Mouse (Mus musculus) limb, embryonic 11.5 days (tissue): ENCODE data around the gene Tcl1b4. TPM values are rescaled to one million over a fixed set of nuclear protein-coding genes. Genes with fewer than 3 reads are reported as not detected.
"Not testable (repeated sequence)": the region's sequence is repeated elsewhere in the genome, so short reads cannot be mapped to it uniquely, and the experiment has no call there.

Source experiments
- ATAC-seq: fragments of 200-750 bp; cut with Nextera tagmentation; 2 replicates; pipeline ENCODE4 v1.8.0; 2017; ENCODE audit warnings: low read depth; ENCODE audit not compliant: insufficient number of reproducible peaks, low FRiP score, low TSS enrichment
- DNase-seq: peaks from one replicate; pipeline ENCODE4 v3.0.0-alpha.2; 2015; ENCODE audit warnings: low spot score
- H3K27ac ChIP-seq: fragments of 300-500 bp; sonication (generic); replicated peaks from 2 replicates; pipeline ENCODE4 v1.5.1; 2014; ENCODE audit warnings: low read depth, mild to moderate bottlenecking, low read length
- H3K27me3 ChIP-seq: fragments of 300-500 bp; sonication (generic); 2 replicates; pipeline ENCODE4 v1.6.1; 2014; ENCODE audit warnings: mild to moderate bottlenecking, low read length, mixed read lengths; ENCODE audit not compliant: control insufficient read depth, insufficient read depth
- H3K36me3 ChIP-seq: fragments of 300-500 bp; sonication (generic); 2 replicates; pipeline ENCODE4 v1.6.1; 2014; ENCODE audit warnings: mild to moderate bottlenecking, low read length, moderate library complexity, mixed read lengths; ENCODE audit not compliant: control insufficient read depth, insufficient read depth
- H3K4me1 ChIP-seq: fragments of 300-500 bp; sonication (generic); 2 replicates; pipeline ENCODE4 v1.6.1; 2014; ENCODE audit warnings: low read length, mixed read lengths; ENCODE audit not compliant: control insufficient read depth, insufficient read depth
- H3K4me2 ChIP-seq: fragments of 300-500 bp; sonication (generic); 2 replicates; pipeline ENCODE4 v1.6.1; 2014; ENCODE audit warnings: low read depth, mild to moderate bottlenecking, moderate library complexity; ENCODE audit not compliant: severe bottlenecking
- H3K4me3 ChIP-seq: fragments of 300-500 bp; sonication (generic); 2 replicates; pipeline ENCODE4 v1.5.1; 2014; ENCODE audit warnings: low read depth, low read length
- H3K9ac ChIP-seq: fragments of 300-500 bp; sonication (generic); 2 replicates; pipeline ENCODE4 v1.6.1; 2014; ENCODE audit warnings: mild to moderate bottlenecking, low read length
- H3K9me3 ChIP-seq: fragments of 300-500 bp; sonication (generic); 2 replicates; pipeline ENCODE4 v1.6.1; 2016; ENCODE audit warnings: low read length; ENCODE audit not compliant: control insufficient read depth
- WGBS: fragments of 180-500 bp; shearing (Covaris S2); extraction: QIAGEN DNeasy Blood & Tissue Kit; methylation state at CpG from one replicate; pipeline ENCODE4 v1.1.7; 2014; 5-methylcytosine and 5-hydroxymethylcytosine counted together
- polyA plus RNA-seq: library from polyadenylated mRNA; unstranded; fragments of >200 nt; fragmentation: Nextera tagmentation; extraction: Ambion mirVana; gene quantifications from 2 replicates; pipeline ENCODE4 v1.2.1, GENCODE M21; 2014

The Tcl1b4 gene
- polyA plus RNA-seq, 1 experiment from 2014 or later: not detected

- DNase-seq, H3K9ac ChIP-seq: not testable (repeated sequence)
Measured at GRCm38 (mm10) chr12:105188980-105189379, 12.8 kb upstream of the Tcl1b4 start.

GRCm38 (mm10) chr12:105190743-105191142 lies 11.0 kb upstream of the Tcl1b4 start, which contains the start of gene Tcl1b3:
Gene Tcl1b3, plus strand, starts transcription at chr12:105191043.
- not testable (repeated sequence) for H3K27ac ChIP-seq, H3K4me3 ChIP-seq, DNase-seq, H3K36me3 ChIP-seq, H3K4me1 ChIP-seq, H3K27me3 ChIP-seq, ATAC-seq, H3K9me3 ChIP-seq, H3K4me2 ChIP-seq, H3K9ac ChIP-seq
- 95% methylated on average over 6 of the region's 6 CpGs for WGBS

More at GRCm38 (mm10) chr12:105188980-105189379, 12.8 kb upstream of the Tcl1b4 start:
- H3K27me3 ChIP-seq, H3K4me3 ChIP-seq, ATAC-seq, H3K4me2 ChIP-seq, H3K9me3 ChIP-seq, H3K4me1 ChIP-seq, H3K36me3 ChIP-seq, H3K27ac ChIP-seq: not testable (repeated sequence)
- 57% methylated on average over 2 of the region's 2 CpGs for WGBS

- WGBS: 73% methylated on average over 7 of the region's 7 CpGs
- DNase-seq, ATAC-seq, H3K9me3 ChIP-seq, H3K4me2 ChIP-seq, H3K4me3 ChIP-seq, H3K27ac ChIP-seq, H3K36me3 ChIP-seq, H3K27me3 ChIP-seq, H3K4me1 ChIP-seq, H3K9ac ChIP-seq: not testable (repeated sequence)
Measured at GRCm38 (mm10) chr12:105199684-105200497, 1.9 kb upstream of the Tcl1b4 start.

DNA sequence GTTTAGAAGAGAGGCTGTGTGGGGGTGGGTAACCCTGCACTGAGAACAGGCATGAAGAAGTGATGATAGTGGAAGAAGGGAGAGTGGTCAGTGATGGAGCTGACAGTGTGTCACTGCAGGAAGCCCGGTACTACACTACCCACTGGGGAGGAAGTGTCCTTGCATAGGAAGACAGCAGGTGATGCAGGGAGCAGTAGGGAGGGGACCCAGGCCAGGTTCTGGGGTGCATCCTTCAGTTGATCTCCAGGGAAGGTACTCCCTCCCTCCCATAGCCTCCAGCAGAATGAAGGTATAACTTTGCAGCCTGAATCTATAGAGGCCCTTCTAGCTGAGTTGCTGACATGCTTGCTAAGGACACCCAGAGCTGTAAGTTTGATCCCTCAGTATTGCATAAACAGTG lies 5.3 kb downstream of the Tcl1b4 start:
- ATAC-seq: no peak
- 90% methylated on average over 1 of the region's 1 CpGs for WGBS
- no peaks in the 10 kb centered on the region for H3K4me1 ChIP-seq
- H3K36me3 ChIP-seq: no peaks in the 10 kb centered on the region
- H3K9me3 ChIP-seq: no peaks in the 10 kb centered on the region
- no peak overlapping the region for H3K27ac ChIP-seq
- DNase-seq: no peak
- H3K4me3 ChIP-seq: no peak overlapping the region
- no peaks in the 10 kb centered on the region for H3K27me3 ChIP-seq
- no peak overlapping the region for H3K9ac ChIP-seq
- no peak overlapping the region for H3K4me2 ChIP-seq

- Histone ChIP-seq H3K27ac (no peak overlapping the region), H3K4me3 (no peak overlapping the region), H3K9me3 (no peaks in the 10 kb centered on the region), H3K9ac (no peak overlapping the region), H3K36me3 (no peaks in the 10 kb centered on the region), H3K4me1 (no peaks in the 10 kb centered on the region), H3K4me2 (no peak overlapping the region), H3K27me3 (no peaks in the 10 kb centered on the region)
- WGBS: 78% methylated on average over 1 of the region's 1 CpGs
- ATAC-seq: no peak
- DNase-seq: no peak
Measured at GRCm38 (mm10) chr12:105208441-105208840, 6.7 kb downstream of the Tcl1b4 start.

DNA sequence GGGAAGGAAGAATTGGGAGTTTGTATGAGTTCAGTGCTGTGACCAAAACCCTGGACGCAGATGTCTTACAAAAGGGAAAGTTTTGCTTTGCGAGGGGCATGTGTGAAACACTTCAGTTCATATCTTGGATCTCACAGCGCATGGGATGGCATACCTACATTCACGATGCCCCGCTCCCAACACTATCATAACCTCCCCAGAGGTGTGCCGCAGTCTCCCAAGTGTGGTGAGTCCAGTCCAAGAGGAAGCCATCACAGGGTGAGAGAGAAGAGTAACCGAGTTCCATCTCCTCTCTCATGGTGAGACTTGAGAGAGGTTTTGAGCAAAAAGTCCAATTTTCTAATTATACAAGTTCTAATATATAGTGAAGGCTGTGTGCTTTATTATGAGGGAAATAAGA lies 7.5 kb downstream of the Tcl1b4 start:
- 92% methylated on average over 7 of the region's 7 CpGs for WGBS
- Histone ChIP-seq H3K4me3 (no peak overlapping the region), H3K27me3 (no peaks in the 10 kb centered on the region), H3K4me2 (no peak overlapping the region), H3K9ac (no peak overlapping the region), H3K9me3 (no peaks in the 10 kb centered on the region), H3K27ac (no peak overlapping the region), H3K36me3 (no peaks in the 10 kb centered on the region), H3K4me1 (no peaks in the 10 kb centered on the region)
- DNase-seq (no peak), ATAC-seq (no peak)

DNA sequence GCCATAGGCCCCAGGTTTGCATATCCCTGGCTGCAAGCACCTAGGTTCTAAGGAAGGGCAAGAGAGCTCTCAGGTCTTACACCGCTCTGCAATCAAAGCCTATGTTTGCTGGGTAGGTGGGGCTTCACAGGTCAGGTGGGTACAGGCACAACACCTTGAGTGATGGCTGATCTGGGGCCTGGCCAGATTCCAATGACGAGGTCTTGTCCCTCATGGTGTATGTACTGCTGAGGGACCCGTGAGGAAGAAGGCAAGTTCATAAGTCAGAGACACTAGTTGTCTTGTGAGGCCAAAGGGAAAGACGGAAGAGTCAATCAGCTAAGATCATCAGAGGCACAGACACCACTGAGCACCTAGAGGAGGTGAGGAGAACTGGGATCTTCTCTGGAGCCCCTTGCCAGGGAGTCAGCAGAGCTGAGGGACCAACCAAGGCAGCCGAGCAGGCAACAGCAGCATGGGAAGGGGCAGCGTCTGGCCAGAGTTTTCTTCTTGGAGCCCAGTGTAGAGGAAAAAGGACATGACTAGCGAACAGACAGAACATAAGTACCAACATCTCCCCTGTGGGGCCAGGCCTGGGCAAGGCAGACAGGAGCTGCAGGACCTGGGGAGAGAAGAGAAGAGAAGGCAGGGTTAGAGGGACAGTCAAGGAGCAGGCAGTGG lies 15.5 kb downstream of the Tcl1b4 start:
- Histone ChIP-seq H3K4me1 (no peaks in the 10 kb centered on the region), H3K27me3 (no peaks in the 10 kb centered on the region), H3K27ac (no peak overlapping the region), H3K4me3 (no peak overlapping the region), H3K9ac (no peak overlapping the region), H3K36me3 (no peaks in the 10 kb centered on the region), H3K9me3 (no peaks in the 10 kb centered on the region), H3K4me2 (no peak overlapping the region)
- WGBS: 90% methylated on average over 7 of the region's 7 CpGs
- DNase-seq (no peak), ATAC-seq (no peak)

DNA sequence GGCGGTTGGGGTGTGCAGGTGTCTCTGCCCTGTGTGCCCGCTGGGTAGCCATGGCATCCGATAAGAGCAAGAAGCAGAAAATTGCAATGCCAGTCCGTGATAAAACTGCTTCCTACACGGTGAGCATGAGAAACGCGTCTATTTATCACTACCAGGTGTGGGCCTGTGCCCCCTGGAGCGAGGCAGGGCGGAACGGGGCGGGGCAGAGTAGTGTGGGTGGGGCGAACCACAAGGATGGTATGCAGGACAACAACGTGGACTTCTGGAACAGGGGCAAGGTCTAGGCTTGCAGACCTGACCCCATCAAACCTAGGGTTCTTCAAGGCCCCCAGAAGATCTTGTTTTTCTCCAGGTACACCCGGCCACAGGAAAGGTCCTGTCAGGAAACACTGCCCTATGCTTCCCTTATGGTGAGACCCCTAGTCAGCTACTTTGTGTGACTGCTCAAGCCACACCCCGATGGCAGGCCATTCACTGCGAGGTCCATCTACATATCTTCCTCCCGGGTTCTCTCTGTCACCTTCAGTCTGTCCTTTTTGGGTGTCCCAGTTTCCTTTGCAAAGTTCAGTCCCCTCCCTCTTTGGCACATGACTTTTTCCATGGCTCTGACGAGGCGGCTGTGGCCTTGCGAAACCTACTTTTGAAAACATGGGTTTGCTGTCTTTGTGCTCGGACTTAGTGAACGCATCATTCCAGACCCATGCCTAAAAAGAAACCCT lies 21.0 kb downstream of the Tcl1b4 start, which contains the start of gene Tcl1:
TSS of gene Tcl1 (minus strand) at position 193 of the 719 bp plus-strand sequence.
- DNase-seq (no peak), ATAC-seq (no peak)
- no peak within 1 kb of the TSS for H3K4me3 ChIP-seq
- H3K4me2 ChIP-seq: no peak within 1 kb of the TSS
- WGBS: 87% methylated on average over 22 of the region's 22 CpGs
- H3K9ac ChIP-seq: no peak within 1 kb of the TSS
- no peaks in the 10 kb centered on the region for H3K9me3 ChIP-seq
- no peak within 1 kb of the TSS for H3K27ac ChIP-seq
- H3K36me3 ChIP-seq: no peaks in the 10 kb centered on the region
- no peaks in the 10 kb centered on the region for H3K4me1 ChIP-seq
- H3K27me3 ChIP-seq: no peaks in the 10 kb centered on the region
